Mouse (Mus musculus) left cerebral cortex, postnatal 14 days (tissue): ENCODE results near the gene Fgl2. TPM values are rescaled to one million over a fixed set of nuclear protein-coding genes. Genes with fewer than 3 reads are reported as not detected.

Experiments used
- DNase-seq, 2 experiments: peaks; one replicate each; pipeline ENCODE4 v3.0.0; 2021 to 2022; ENCODE audit warnings: low spot score in 2 of 2, mixed read lengths in 1 of 2
- intact Hi-C: fragments of 180-260 bp; cut with DNase I; formaldehyde crosslinking; loops from one replicate; pipeline ENCODE4 v1.15.1; 2025
- total RNA-seq, 2 experiments: library from RNA; stranded (reverse); gene quantifications; 2 replicates each; pipeline ENCODE4 v1.2.3; 2021

The Fgl2 gene
- total RNA-seq, 2 experiments from 2014 or later, result 2.0 to 2.3 TPM

DNA sequence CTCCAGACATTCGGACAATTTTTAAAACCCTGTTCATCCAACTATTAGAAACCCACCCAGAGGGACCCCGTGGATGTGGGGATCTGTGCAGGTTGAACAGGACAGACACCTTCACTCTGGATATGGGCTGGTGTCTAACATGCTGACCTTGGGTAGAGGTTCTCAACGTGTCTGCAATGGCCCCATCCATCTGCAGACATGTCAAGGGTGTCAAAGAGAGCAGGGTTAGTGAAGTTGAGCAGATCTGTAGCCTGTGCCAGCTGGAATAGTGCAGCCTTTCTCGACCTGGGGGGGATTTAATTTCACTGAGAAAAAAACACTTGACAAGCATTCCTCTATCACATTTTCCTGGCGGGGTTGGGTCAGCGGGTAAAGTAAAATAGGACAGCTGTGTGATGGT, 10.2 kb downstream of the Fgl2 start:
- DNase-seq, result no peak
- intact Hi-C loops, result no loop called here

DNA sequence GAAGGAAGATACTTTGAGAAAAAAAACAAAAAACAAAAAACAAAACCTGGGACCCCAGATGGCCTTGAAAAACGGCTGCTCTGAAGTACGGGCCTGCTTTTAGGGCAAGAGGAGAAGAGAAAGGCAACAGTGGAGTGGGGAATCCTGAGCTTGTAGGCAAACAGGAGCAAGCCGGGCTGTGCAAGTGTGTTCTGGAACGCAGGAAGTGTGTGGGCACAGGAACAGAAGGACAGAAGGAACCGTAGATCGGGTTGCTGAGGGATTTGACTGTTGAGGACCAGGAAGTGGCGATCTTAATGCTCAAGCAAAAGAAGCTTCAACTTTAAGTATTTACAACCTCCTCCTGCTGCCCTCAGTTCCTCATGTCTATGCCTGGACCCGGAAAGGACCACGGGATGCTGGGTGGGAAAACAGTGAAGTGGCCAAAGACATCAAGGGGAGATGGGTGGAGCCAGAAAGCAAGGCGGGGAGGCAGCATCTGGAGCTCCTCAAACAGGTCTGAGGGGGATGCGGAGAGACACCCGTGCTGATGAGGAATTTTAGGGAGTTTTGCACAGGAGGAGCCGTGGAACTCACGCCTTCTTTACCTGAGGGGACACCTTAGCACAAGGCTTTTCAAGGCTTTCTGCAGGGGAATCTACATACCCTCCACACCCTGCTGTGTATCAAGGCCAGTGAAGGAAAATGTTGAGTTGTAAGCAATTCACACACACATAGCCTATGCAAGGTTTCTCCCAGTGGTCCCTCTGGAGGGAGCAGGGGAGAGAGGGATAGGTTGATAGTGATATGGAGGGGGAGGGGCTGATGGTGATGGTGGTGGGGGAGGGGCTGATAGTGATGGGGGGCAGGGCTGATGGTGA, 11.2 kb downstream of the Fgl2 start:
- intact Hi-C loops, result no loop called here
- peak; percentile 8 to 22 for DNase-seq

DNA sequence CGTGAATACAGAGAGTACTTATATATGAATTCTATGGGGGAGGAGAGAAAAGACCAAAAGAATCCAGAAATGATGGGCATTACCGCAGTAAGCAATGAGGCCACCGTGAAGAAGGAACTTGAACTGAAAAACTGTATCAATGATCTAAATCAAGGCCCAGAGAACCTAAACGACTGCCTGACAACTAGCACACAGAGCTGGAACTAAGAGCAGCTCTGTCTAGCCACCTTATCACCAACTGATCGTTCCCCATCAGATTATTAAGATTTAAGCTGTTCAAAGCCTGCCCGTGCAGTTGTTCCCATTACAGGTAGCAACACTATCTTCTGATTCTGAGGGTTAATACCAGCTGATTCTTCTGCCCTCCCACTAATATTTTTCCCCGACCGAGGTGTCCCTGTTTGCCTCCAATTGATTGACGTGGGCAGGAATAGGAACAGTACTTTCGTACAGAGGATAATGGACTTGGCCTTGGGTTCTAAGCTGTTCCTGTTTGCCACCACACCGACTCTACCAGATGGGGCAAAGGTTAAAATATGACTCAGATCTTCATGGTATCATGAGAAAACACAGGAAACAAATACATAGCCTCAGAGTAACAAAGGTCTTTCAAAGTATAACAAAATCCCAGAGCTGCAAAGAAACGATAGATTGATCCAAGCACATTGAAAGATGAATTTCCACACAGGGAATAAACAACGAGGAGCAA, 12.0 kb downstream of the Fgl2 start:
- DNase-seq, result no peak
- intact Hi-C loops, result no loop called here

DNA sequence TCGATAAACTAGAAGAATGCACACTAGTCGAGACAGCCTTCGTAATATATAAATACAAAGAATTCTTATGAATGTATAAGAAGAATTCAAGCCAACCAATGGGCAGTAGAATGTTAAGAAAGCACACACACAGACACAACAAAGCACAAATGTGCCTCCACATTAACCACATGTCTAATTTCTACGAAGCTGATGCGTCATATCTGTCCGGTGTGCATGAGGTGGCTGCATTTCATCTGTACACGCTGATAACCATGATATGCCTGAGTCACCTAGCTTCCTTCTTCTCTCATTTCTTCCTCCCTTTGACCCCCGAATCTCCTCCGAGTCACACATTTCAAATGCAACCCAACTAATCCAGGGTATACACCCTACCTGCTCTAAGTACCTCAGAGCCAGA, 12.5 kb downstream of the Fgl2 start:
- intact Hi-C loops, result no loop called here
- DNase-seq, result no peak

GRCm38 (mm10) chr5:21386432-21386831, 14.0 kb downstream of the Fgl2 start:
- no peak for DNase-seq
- intact Hi-C loops, result no loop called here

GRCm38 (mm10) chr5:21387340-21387739, 14.9 kb downstream of the Fgl2 start:
- intact Hi-C loops, result no loop called here
- DNase-seq, result no peak

- DNase-seq, result no peak
- intact Hi-C loops, result no loop called here
Observed at GRCm38 (mm10) chr5:21388855-21389254, 16.4 kb downstream of the Fgl2 start.

DNA sequence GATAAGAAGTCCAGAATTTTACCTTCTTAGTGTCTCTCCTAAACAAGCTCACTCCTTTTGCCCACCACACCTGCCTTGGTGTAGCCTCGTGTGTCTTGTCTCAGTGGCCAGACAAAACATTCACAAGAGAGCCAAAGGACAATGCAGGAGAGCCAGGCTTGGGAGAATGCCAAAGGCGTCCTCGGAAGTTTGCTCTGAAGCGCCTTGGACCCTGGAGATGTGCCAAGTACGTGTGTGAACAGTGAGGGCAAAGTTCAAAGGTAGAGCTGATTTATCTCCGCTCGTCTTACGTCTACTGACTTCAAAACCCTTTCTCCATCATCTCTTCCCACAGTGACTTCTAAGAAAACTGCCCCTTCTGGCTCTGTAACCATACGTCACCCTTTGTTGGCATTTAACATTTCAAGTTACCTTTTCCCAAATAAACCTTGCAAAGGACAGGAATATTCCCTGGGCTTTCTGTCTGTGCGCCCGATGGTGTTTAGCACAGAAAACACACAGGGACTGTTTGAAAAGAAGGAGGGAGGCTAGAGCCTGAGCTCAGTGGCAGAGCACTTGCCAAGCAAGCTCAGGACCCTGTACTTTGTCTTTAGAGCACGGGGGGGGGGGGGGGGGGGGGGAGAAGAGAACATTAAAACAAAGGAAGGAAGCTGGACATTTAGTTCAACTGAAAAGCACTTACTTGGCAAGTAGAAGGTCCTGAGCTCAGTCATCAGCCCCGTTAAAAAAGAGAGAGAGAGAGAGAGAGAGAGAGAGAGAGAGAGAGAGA, 19.4 kb downstream of the Fgl2 start:
- DNase-seq, result no peak
- intact Hi-C loops, result no loop called here

- no peak for DNase-seq
- intact Hi-C loops, result no loop called here
Observed at GRCm38 (mm10) chr5:21394562-21394961, 22.1 kb downstream of the Fgl2 start.

- no peak for DNase-seq
- intact Hi-C loops, result no loop called here
Observed at GRCm38 (mm10) chr5:21395205-21395840, 22.9 kb downstream of the Fgl2 start.

DNA sequence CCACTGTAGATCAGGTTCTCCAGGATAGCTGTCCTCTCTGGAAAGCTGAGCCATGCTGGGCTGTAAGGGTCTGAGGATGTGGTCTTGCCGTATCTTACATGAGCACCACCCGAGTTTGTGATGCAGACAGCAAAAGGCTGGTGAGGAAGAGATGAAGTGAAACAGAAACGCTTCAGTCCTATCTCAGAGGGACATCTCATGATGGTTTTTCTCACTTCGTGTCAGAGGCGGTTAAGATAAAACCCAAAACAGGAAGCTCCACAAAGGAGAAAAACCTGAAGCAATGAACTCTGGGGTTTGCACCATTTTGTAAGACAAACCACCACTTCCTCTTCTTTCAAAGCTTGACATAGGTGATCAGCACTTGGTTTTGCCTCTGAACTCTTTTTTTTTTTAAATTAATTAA, 38.8 kb downstream of the Fgl2 start:
- intact Hi-C loops, result no loop called here
- peak in 1 of 2 experiments; percentile 6 for DNase-seq

DNA sequence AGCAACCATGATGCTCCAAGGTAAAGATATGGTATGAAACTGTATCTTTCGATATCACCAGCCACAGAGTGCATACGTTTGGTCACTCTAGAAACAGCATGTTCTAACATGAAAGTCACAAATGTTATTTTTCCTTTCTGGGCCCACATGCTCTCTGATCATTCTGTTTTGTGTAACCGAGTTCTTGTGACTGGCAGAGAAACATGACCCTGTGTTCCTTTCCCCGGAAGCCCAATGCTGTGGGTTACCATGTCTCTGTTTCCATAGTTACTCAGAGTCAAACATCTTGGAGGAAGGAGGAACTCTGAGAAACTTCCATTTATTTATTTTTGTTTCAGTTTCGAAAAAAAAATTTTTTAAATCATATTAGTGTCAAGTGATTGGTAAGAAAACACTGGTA, 39.6 kb downstream of the Fgl2 start:
- no peak for DNase-seq
- intact Hi-C loops, result no loop called here

- intact Hi-C loops, result no loop called here
- DNase-seq, result no peak
Observed at GRCm38 (mm10) chr5:21413322-21413721, 40.9 kb downstream of the Fgl2 start.

- no peak for DNase-seq
- intact Hi-C loops, result no loop called here
Observed at GRCm38 (mm10) chr5:21414116-21414820, 41.8 kb downstream of the Fgl2 start.

- DNase-seq, result no peak
- intact Hi-C loops, result no loop called here
Observed at GRCm38 (mm10) chr5:21418613-21419012, 46.2 kb downstream of the Fgl2 start.

DNA sequence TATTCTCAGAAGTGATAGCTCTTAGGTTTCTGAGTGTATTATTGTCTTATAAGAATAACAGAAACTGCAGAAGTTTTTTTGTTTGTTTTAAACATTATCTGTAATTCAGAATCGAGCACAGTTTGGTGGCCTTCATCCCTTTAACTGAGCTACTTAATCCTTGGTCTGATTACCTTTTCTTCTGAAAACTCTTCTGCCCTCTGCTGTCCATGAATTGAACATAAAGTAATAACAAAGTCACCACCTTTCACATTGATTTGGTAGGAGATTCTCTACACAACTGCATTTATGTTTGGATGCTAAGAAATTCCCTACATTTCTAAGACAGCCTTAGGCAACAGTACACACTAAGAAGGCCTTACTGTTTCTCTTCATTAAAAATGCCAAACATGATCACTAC, 48.2 kb downstream of the Fgl2 start:
- DNase-seq, result peak; percentile 15 to 19
- intact Hi-C loops, result loop anchor here (5.0 kb wide), 1 partner anchor 148 kb away; no protein-coding TSS in a partner anchor

DNA sequence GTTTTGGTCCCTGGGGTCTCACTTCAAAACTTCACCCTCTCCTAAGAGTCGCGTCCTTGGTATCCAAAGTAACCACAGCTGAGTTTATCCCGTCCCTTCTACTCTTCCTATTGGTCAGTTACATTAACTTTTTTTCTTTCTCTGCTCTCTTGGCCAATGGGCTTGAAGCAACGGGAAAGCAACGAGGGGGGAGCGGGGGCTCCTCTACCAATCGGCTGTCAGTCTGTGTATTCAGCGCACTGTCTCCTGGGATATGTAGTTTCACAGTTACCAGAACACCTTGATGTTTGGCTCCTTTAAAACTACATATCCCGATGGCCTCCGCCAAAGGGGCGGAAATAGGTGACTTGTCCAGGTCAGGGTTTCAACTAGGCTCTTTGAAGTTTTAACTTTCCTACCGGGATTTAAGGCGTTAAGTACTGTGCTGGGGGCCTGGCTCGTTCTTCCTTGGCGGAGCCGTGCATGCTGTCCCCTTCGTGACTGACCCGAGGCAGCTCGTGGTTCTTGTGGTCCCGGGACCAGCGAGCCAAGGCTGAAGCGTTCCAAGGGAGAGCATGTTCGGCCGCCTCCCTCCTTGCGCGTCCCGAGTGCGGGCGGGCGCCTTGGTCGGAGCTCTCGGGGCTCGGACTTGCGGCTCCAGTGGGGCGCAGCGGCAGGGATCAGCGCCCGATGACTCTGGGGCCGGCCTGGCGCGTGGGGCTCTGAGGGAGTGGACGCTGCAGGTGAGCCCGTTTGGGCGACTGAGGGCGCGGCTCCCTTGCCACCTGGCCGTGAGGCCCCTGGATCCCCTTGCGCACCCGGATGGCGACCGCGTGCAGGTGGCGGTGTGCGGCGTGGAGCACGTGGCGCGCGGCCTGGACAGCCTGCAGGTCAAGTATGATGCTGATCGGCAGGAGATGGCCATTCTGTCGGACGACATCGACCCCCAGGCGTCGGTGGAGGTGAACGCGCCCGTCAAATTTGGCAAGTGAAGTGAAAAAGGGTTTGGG, 52.5 kb downstream of the Fgl2 start, which contains the start of the genes Ccdc146 and Fam185a:
Gene Ccdc146 (minus strand): TSS at position 64 of the 989 bp plus-strand sequence.
Gene Fam185a (plus strand): TSS at position 345 of the 989 bp plus-strand sequence.
- intact Hi-C loops, result loop anchor here (5.0 kb wide), 1 partner anchor 153 kb away; no protein-coding TSS in a partner anchor
- peak; percentile 95 to 99 for DNase-seq

- no peak for DNase-seq
- intact Hi-C loops, result no loop called here
Observed at GRCm38 (mm10) chr5:21426666-21427065, 54.2 kb downstream of the Fgl2 start.
